Mouse (Mus musculus) olfactory bulb, adult 2 months (tissue): ENCODE data around the gene Pglyrp2. TPM values are rescaled to one million over a fixed set of nuclear protein-coding genes. Genes with fewer than 3 reads are reported as not detected.

ENCODE experiments used
- H3K27ac ChIP-seq: fragments of 200-500 bp; 2 replicates; pipeline ENCODE4 v1.5.1; 2012; ENCODE audit warnings: low read depth, low read length; ENCODE audit not compliant: insufficient read depth
- H3K4me1 ChIP-seq: fragments of 200-500 bp; 2 replicates; pipeline ENCODE4 v1.6.1; 2012; ENCODE audit warnings: low read length; ENCODE audit not compliant: control insufficient read depth, insufficient read depth
- H3K4me3 ChIP-seq: fragments of 200-500 bp; 2 replicates; pipeline ENCODE4 v1.5.1; 2012; ENCODE audit warnings: mild to moderate bottlenecking, low read depth, low read length, moderate library complexity; ENCODE audit not compliant: insufficient read depth
- CTCF ChIP-seq: fragments of 200-500 bp; IDR thresholded peaks from 2 replicates; pipeline ENCODE4 v1.5.1; 2012; ENCODE audit warnings: low read depth, mild to moderate bottlenecking, low read length, moderate library complexity; ENCODE audit not compliant: insufficient read depth
- POLR2A ChIP-seq: fragments of 200-500 bp; IDR thresholded peaks from 2 replicates; pipeline ENCODE4 v1.6.1; 2012; ENCODE audit warnings: mild to moderate bottlenecking, low read depth, low read length, moderate library complexity; ENCODE audit not compliant: insufficient read depth
- WGBS: fragments of 180-500 bp; shearing (Covaris S2); methylation state at CpG from one replicate; pipeline ENCODE4 v1.1.7; 2018; 5-methylcytosine and 5-hydroxymethylcytosine counted together
- polyA plus RNA-seq: library from polyadenylated mRNA; stranded (reverse); fragments of >200 nt; gene quantifications from 2 replicates; pipeline ENCODE4 v1.2.4, GENCODE M21; 2012; ENCODE audit warnings: low replicate concordance; ENCODE audit not compliant: missing spikeins, insufficient read depth, insufficient read length

Gene Pglyrp2
- polyA plus RNA-seq, 1 experiment: not detected

DNA sequence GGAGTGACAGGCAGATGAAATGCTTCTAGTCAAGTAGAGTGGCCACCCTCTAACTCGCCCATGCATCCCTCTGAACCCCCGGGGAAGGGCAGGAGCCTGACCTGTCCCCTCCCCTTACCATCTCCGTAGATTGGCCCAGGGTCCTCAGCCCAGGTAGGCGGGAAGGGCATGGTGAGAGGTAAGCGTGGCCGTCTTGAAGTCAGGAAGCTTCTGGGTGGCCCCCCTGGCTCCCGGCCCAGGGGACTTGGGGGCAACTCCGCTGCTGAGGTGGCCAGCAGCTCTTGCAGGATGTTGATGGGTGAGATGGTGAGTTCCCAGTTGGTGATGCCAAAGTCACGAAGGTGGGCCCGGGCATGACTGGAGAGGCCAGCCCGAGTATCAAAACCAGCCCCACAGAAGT is 56.3 kb downstream of the Pglyrp2 start:
- peaks cover 5% of the 10 kb centered on the region for H3K4me1 ChIP-seq
- TF ChIP-seq POLR2A (no peak), CTCF (no peak)
- WGBS: 91% methylated on average over 11 of the region's 11 CpGs
- no peak overlapping the region for H3K4me3 ChIP-seq
- H3K27ac ChIP-seq: no peak overlapping the region

DNA sequence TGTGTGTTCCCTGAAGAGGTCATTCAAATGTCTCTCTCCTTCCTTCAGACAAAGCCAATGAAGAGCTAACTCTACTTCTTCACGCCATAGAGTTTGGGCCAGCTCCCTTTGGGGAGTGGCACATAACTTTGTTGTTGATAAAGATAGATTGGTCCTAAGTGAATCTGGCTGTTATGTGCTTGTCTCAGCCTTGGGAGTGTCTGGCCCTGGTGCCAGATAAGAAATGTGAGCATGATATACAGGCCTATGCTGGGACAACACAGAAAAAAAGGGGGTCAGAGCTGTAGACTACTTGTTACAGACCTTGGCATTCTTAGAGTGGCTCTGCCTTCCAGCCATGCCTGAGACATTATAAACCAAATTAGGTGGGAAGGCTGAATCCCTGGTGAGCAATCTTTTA is 58.7 kb downstream of the Pglyrp2 start:
- no peak overlapping the region for H3K27ac ChIP-seq
- peaks cover 13% of the 10 kb centered on the region for H3K4me1 ChIP-seq
- TF ChIP-seq CTCF (no peak), POLR2A (no peak)
- no peak overlapping the region for H3K4me3 ChIP-seq
- 88% methylated on average over 1 of the region's 1 CpGs for WGBS

DNA sequence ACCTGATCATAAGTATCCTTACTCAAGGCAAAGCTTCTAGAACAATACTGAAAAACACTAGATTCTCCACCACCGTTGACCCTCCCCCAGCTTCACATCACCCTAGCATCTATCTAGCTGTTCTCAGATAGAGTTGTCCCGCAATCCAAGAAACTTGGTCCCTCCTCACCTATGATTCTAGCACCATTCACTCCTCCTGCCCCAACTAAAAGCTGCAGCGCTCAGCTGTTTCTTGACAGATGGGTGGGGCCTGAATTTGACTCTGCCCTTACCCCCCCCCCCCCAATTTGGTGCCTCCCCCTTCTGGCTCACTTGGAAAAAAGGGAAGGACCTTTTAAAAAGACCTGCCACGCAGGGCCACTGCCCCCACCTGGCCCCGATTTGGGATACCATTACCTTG is 59.1 kb downstream of the Pglyrp2 start:
- TF ChIP-seq CTCF (no peak), POLR2A (no peak)
- no peak overlapping the region for H3K4me3 ChIP-seq
- peaks cover 13% of the 10 kb centered on the region for H3K4me1 ChIP-seq
- 58% methylated on average over 5 of the region's 5 CpGs for WGBS
- H3K27ac ChIP-seq: no peak overlapping the region

DNA sequence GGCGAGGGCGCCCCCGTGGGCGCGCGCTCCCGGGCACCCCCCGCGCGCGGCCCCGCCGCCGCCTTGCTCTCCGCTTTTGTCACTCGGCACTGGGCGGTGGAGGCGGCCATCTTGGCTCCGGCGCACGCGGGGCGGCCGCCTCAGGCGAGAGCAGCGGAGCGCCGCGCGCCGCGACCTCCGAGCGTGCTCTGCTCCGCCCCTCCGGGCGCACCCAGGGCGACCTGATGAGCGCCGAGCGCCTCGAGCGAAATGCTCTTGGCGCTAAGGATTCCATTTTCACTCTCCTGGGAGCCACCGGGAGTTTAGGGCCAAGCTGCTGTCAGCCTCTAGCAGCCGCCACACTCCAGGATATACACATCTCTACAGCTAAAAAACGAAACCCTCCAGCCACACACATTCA is 59.6 kb downstream of the Pglyrp2 start:
- H3K4me3 ChIP-seq: peak overlapping the region; percentile 99
- H3K27ac ChIP-seq: no peak overlapping the region
- H3K4me1 ChIP-seq: peaks cover 13% of the 10 kb centered on the region
- 0 out of 2 replicates have a peak, but pooled peaks have one; percentile 39 for TF ChIP-seq POLR2A
- no peak for TF ChIP-seq CTCF
- 1% methylated on average over 47 of the region's 47 CpGs for WGBS

DNA sequence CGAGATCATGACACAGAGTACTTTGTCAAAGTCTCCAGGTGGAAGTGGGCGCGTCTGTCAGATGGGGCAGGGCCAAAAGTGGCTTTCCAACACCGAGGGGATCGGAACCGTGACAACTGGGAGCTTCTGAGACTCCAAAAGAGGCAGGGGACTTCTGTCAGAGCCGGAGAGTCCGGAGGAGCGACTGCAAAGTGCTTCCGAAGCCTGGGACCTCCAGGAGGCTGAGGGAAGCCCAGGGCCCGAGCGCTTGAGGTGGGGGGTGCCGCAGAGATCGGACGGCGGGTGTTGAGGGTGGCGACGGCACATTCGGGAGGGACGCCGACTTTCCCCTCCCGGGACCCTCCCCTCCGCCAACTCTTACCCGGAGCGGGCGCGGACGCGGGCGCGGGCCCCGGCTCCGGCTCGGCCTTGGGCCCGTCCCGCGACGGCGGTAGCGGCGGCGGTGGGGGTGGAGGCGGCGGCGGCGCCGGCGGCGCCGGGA is 60.1 kb downstream of the Pglyrp2 start:
- H3K27ac ChIP-seq: no peak overlapping the region

DNA sequence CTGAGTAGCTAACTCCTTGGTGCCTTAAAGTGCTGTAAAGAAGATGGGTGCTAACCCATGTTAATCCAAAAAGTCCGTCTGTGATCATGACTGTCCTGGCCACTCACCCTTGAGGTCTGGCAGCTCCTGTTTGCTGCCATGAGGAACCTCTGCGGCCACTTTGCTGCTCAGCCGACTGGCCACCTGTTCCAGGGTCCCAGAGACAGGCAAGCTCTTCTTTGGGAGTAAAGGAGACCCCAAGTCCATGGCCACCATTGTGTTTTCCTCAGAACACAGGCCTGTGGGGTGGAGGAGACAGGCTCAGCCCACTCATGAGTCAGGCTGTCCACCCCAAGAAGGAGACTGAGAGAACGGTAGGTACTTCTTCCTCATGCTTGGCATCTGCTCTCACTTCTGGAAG is 61.3 kb downstream of the Pglyrp2 start:
- TF ChIP-seq CTCF (no peak), POLR2A (no peak)
- Histone ChIP-seq H3K4me3 (no peak overlapping the region), H3K4me1 (peaks cover 13% of the 10 kb centered on the region), H3K27ac (no peak overlapping the region)
- WGBS: 62% methylated on average over 4 of the region's 4 CpGs

More for the DNA sequence above, 60.1 kb downstream of the Pglyrp2 start:
- Histone ChIP-seq H3K4me3 (peak overlapping the region; percentile 99), H3K4me1 (peaks cover 13% of the 10 kb centered on the region)
- TF ChIP-seq CTCF: no peak
- no peak for TF ChIP-seq POLR2A
- WGBS: under 1% methylated on average over 49 of the region's 50 CpGs

Other genes with a start within 250 kb of the Pglyrp2 start
- not detected in 2 replicates for gene Ephx3, start 234.6 kb downstream of the Pglyrp2 start, polyA plus RNA-seq
- not detected in 2 replicates for gene Brd4, start 139.4 kb downstream of the Pglyrp2 start, polyA plus RNA-seq
- 141 TPM in 1 of 2 replicates, not detected in the other for gene Akap8, start 102.9 kb downstream of the Pglyrp2 start, polyA plus RNA-seq
- not detected in 2 replicates for gene Akap8l, start 73.6 kb downstream of the Pglyrp2 start, polyA plus RNA-seq
- gene Wiz, start 34.7 kb downstream of the Pglyrp2 start, polyA plus RNA-seq: not detected in 2 replicates
- 242 TPM in 1 of 2 replicates, not detected in the other for gene Rasal3, start 20.6 kb downstream of the Pglyrp2 start, polyA plus RNA-seq
- gene Cyp4f39, start 28.6 kb upstream of the Pglyrp2 start, polyA plus RNA-seq: not detected in 2 replicates
- gene Cyp4f17, start 81.9 kb upstream of the Pglyrp2 start, polyA plus RNA-seq: not detected in 2 replicates
- gene Cyp4f16, start 112.4 kb upstream of the Pglyrp2 start, polyA plus RNA-seq: not detected in 2 replicates
- not detected in 2 replicates for gene Cyp4f37, start 197.1 kb upstream of the Pglyrp2 start, polyA plus RNA-seq
- gene Cyp4f40, start 234.7 kb upstream of the Pglyrp2 start, polyA plus RNA-seq: not detected in 2 replicates